Mouse (Mus musculus): ENCODE results near the gene Mybpc3.

DNA sequence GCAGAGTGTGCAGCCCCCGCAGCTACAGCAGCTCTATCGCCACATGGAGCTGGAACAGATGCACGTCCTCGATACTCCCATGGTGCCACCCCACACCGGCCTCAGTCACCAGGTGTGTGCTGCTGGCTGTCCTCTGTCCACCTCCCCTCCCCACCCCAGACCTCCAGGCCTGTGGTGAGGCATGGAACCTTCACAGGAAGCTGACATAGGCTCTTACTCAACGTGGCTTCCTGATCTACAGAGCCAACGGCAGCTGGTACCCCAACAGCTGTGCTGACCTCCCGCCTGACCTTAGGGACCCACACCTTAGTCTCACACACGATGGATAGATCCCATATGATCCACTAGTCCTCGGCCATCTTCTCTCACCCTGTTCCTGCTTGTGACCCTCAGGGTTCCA is 4.6 kb upstream of the Mybpc3 start:
- no peak for TF ChIP-seq POLR2A (IDR thresholded peaks at IDR 0.05; ENCODE audit: low read depth, low read length)
- no peak for TF ChIP-seq CTCF (IDR thresholded peaks at IDR 0.05; ENCODE audit: extremely low read depth, insufficient read length, insufficient replicate concordance, low read depth, low read length)
